Mouse (Mus musculus) liver, adult 2 months (tissue): ENCODE results near the gene Ranbp3l.

Experiments
- CTCF ChIP-seq: fragments of 200-500 bp; IDR thresholded peaks from 2 replicates; pipeline ENCODE4 v1.5.1; 2011; ENCODE audit warnings: low read depth, low read length, control low read depth
- POLR2A ChIP-seq: fragments of 200-500 bp; IDR thresholded peaks from 2 replicates; pipeline ENCODE4 v1.6.1; 2011; ENCODE audit warnings: low read length, control low read depth; ENCODE audit not compliant: insufficient read depth; ENCODE audit errors: extremely low read depth

DNA sequence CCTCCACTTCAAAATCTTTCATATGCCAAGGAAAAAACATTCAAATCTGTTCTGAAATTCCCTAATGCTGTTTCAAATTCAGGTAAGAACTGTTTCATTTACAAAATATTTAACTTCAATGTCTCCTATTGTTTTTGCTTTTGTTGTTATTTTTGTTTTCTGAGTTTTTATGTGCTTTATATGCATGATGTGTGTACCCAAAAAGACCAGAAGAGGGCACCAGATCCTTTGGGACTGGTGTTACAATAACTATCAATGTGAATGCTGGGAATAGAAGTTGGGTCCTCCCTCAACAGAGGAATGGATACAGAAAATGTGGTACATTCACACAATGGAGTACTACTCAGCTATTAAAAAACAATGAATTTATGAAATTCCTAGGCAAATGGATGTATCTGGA, 88.0 kb downstream of the Ranbp3l start:
- no peak for TF ChIP-seq POLR2A
- no peak for TF ChIP-seq CTCF
